Mouse (Mus musculus): ENCODE measurements around the gene Hs6st3.

Gene Hs6st3

DNA sequence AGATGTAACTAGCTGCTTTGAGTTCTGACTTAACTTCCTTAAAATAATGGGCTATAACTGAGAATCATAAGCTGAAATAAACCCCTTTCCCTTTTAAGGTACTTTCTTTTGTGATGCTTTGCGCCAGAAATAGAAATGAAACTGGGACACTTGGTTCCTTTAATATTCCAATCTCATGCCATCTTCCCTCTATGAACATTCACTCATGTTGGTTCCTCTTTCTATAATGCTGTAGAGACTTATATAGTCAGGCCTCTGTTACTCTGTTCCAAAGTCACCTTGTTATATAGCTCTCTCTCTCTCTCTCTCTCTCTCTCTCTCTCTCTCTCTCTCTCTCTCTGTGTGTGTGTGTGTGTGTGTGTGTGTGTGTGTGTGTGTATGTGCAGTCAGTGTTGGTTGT, 504.7 kb downstream of the Hs6st3 start:
- in situ Hi-C loops (cut with MboI), result no loop called here

DNA sequence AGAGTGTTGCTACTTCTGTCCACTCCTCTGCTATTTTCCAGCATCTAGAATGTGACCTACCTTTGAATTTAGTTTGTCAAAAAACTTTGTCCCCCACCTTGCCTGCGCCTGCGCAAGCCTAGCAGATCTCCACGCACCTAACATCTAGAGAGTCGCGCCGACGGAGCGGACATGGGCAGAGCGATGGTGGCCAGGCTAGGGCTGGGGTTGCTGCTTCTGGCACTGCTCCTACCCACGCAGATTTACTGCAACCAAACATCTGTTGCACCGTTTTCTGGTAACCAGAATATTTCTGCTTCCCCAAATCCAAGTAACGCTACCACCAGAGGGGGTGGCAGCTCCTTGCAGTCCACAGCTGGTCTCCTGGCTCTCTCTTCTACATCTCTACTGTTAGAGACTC, 505.7 kb downstream of the Hs6st3 start:
- in situ Hi-C loops (cut with MboI), result no loop called here

DNA sequence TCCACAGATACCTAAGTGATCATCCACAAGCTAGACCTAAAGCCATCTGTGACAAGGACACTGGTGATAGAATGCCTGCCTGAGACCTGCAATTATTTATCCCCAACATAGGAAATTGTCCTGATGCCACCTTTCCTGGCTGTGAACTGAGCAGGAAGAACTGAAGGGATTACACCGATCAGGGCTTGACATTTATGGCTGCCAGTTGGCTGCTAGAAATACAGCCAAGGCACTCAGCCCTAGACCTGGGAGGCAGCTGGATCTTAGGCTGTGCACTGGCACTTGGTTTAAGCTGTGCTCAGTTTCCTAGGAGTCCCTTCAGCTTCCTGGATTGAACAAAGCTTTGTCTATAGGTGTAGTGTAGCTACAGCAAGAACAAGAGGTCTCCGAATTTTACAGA, 518.8 kb downstream of the Hs6st3 start:
- in situ Hi-C loops (cut with MboI), result no loop called here

DNA sequence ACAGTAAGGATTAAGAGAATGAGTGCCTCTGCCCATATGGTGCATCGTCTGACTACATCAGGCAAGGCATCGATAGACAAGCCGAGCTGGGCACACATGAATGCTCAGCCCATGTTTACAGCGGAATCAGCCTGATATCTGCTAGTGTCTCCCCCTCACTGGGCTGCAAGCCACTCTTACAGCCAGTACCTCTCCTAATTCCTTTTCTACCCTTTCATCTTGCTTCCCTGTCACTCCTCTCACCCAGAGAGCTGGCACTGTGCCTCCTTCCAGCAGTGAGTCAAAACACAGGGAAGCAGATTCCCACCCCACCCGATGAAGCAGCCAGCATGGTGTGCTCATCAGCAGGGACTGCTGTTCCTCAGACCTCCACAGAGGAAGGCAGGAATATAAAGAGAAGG, 527.6 kb downstream of the Hs6st3 start:
- in situ Hi-C loops (cut with MboI), result no loop called here

DNA sequence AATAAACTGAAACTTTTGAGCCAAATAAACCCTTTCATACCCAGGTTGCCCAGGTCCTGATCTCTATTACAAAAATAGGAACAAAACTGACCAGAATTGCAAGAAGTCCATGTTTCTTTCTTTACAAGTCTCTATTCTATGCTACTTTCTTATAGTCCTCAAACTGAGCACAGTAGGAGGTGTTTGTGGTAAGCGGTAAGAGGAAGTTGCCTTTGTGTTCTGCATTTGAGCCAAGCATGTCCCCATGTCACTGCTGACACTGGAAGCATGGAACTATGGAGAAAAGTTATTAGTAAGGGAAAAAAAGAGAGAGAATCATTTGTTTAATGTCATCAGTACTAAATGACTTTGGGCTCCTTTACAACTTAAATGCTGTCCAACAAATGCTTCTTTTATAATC, 529.3 kb downstream of the Hs6st3 start:
- in situ Hi-C loops (cut with MboI), result no loop called here

DNA sequence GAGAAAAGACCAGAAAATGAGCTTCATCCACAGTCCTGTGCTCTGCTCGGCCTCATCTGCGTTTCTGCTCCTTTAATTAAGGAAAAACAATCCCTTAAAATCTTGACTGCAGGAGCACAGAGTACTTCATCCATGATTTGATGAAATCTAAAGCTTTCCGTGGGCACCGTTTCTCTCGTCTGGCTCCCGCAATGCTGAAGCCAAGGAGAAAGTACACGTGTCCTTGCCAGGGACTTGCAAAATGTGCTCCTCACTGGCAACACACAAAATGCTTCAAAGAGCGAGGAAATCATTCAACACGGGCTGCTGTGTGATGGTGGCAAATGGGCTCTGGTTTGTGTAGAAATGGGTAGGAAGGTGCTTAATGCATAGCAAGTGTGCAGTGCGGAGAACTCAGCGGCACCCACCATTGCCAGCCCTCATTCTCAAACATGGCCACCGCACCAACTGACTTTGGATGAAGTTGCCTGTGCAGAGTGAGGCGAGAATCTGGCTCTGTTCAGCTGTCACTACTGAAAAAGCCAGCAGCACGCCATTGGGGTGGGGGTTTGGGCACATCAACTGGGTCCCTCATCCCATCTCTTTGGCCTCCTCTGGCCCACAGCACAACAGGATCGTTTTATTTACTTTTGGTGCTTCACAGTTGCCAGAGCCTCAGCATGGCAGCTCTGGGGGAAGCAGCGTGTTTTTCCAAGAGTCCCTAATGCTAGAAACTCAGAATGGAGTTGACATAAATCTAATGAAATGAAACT, 532.9 kb downstream of the Hs6st3 start:
- in situ Hi-C loops (cut with MboI), result no loop called here

DNA sequence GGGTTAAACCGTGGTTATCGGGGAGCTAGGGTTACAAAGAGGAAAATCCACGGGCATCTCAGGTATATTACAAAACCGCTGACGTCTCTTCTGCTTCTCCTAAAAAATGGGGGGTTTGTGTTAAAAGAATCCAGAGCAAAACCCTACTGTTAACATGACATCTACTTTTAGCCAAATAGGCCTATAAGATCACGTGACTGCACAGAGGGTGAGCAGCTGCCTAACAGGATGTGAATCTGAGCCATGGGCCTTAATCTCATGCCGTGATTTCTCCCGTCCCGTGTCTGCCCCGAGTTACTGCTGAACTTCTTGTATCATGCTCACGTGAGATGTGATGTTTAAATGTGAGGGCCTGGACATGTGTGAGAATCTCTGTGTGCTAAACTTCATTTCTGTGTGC, 540.4 kb downstream of the Hs6st3 start:
- in situ Hi-C loops (cut with MboI), result no loop called here

DNA sequence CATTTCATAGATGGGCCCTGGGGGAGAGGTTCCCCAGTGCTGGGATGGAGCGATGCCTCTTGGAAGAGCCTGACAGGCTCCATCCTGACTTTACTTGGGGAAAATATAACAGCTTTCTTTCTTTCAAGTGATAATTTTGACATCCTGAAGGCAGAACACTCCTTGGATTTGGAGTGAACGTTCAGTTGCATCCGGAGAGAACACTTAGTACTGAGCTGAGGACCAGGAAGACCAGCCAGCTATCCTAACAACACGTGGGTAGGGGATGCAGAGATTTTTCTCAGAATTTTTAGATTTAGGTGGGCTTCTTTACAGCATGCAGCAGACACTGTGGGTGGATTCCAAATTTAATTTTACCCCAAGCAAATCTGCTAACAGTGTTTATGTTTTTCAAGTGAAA, 541.9 kb downstream of the Hs6st3 start:
- in situ Hi-C loops (cut with MboI), result no loop called here

DNA sequence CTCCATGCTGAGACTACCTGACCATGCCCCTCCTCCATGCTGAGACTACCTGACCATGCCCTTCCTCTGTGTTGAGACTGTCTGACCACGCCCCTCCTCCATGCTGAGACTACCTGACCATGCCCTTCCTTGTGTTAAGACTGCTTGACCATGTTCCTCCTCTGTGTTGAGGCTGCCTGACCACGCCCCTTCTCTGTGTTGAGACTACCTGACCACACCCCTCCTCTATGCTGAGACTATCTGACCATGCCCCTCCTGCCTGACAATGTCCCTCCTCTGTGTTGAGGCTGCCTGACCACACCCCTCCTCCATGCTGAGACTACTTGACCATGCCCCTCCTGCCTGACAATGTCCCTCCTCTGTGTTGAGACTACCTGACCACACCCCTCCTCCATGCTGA, 549.7 kb downstream of the Hs6st3 start:
- in situ Hi-C loops (cut with MboI), result no loop called here

DNA sequence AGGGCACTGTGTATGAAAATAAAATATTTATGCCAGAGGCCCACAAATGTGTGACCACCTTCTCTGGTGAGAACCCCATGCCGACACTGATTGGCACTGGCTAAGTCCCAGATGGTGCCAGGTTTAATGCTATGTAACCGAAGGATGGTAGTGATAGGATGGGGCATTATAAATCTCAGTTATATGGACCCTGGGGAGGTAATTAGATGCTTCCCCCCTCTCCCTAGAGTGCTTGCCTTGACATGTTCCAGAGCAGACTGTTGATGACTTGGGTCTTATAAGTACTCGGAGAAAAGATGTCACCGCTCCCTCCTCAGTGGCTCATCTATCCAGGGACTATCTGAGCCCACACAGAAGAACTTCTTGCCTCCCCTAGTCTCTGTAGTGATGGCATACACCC, 561.8 kb downstream of the Hs6st3 start:
- in situ Hi-C loops (cut with MboI), result no loop called here

DNA sequence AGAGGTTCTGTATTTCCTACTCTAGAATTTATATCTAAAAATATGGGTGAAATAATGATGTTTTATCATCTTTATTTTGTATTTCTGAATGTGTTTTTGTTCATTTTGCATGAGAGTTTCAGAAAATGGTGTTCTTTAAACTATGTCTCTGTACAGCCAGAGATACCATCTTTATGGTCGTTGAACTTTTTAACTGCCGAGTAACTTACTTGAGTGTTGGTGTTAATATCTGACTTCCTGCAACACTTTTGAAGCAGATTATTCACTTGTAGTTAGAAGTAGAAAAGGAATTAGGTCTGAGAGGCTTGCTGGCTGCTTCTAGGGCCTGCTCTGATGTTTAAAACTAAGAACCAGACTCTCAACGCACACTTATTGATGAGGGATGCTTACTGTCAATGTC, 576.6 kb downstream of the Hs6st3 start:
- in situ Hi-C loops (cut with MboI), result no loop called here

DNA sequence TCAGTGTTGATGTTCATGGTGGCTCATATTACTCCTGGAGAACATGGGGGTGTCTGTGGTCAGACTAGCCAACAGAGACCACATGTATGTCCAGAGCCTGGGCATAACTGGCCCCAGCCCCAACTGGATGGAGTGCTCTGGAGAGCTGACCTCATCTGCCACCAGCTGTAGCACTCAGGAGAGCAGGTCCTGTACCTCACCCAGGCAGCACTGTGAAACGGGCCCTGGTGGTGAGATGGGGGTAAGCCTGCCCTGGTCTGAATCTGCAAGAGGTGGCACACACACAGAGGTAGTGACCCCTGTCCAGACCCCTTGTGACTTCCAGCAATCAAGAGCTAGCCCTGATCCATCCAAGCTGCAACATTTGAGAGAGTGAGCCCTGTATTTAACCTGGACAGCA, 579.2 kb downstream of the Hs6st3 start:
- in situ Hi-C loops (cut with MboI), result no loop called here

DNA sequence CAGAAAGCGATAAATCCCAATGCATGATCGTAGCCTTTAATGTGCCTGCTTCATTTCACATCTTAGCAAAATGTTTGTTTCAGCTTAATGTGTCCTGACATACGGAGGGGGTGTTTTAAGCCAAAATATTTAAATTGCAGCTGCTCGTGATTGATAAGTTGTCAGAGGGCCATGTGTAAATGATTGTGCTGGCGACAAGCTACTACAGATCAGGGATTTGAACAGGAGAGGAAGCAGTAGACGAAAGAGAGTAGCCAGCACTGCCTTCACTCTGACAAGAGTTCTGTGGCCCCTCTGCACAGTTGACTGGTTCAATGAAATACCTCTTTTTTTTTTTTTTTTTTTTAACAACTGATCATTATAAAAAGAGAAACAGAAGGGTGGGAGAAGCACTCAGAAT, 587.0 kb downstream of the Hs6st3 start:
- in situ Hi-C loops (cut with MboI), result no loop called here

DNA sequence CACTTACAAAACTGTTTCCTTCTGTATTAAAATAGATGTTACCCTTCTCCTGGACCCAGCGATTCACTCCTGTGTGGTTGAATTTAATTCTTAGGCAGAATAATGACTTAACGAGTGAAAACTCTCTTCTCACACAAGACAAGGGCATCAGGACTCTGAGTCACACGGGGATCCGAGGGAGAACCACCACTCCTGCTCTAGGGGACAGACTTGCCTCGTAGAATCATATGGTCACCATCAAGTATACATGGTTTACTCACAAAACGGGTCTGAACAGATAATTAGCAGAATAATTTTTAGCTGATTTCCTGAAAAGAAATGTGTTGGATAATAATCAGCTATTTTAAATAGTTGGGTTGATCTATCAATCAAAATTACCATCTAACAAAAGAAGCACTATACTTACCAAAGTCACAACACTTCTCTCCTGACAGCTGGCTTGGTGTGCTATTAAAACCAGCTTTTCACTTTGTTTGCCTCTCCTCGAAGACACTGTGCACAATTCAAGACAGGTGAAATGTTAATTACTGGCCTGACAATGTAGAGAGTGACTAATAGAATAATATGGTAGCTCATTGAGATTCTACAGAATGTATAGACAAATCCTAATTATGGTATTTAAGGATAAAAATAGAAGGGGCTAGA, 593.4 kb downstream of the Hs6st3 start:
- in situ Hi-C loops (cut with MboI), result no loop called here

DNA sequence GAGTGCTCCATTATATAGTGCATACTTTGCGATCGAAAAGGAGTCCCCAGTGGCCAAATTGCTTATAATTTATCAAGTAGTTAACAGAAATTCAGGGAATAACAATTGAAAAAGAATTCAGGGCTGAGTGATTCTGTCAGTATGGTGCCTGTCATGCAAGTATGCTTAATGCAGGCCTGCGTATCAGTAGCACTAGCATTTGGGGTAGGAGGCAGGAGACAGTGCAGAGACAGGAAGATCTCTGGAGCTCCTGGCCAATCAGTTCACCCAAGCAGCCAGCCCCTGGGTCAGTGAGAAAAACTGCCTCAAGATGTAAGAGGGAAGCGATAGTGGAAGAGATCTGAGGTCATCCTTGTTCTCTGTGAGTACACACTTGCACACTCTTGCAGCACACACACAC, 594.1 kb downstream of the Hs6st3 start:
- in situ Hi-C loops (cut with MboI), result no loop called here

DNA sequence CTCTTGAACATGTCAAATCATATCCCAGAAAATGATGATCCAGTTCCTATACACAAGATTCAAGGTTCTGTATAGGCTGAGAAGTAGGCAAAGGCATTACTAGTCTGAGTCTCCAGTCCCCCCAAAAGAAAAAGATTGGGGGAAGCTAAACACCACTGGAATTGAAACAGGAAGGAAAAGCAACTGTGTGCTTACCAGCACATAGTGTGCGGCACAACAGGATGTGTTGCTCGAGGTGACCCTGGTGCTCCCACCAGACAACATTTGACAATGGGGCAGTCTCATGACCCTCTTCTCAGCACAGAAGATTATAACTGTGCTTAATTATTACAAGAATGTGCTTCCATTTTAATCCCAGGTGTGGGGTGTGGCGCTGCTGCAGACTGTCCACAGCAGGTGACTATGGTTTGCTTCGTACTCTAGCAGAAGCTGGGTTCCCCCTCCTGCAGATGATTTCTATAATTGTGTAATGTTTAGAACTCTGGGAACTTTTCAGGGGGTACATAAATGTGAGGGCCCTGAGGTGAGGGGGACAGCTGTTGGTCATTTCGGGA, 599.3 kb downstream of the Hs6st3 start:
- in situ Hi-C loops (cut with MboI), result no loop called here

DNA sequence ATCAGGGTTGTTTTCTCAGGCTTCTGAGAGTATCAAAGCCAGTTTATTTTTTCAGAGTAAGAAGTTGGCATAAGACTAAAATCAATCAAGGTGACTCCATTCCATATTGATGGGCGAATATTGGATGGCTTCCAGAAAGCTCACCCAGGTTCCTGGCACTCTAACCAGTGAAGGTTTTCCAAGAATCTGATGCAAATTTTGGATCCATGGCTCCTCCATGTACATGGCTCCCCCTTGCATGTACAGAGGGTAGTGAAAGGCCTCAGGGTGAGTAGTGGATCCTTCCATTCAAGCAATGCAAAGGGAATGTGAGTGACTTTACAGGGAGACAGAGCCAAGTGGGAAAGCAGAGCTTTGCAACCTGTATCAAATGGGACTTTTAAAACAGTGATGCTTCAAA, 603.6 kb downstream of the Hs6st3 start:
- in situ Hi-C loops (cut with MboI), result no loop called here

DNA sequence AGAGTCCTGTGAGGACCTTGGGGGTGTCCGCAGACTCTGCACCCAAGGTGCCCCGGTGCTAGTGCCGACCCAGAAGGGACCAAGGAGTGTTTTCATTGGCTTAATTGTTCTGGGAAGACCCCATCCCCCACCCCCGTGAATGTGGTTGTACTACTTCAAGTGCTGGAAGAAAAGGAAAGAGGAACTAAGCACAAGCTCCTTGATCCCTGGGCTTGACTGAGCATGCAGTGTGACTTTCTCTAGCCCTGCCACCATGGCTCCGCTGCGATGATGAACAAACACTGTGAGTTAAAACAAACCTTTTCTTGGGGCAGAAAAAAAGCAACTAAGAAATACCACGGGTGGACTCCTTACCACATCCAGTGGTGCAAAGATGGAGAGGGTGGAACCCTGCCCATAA, 623.2 kb downstream of the Hs6st3 start:
- in situ Hi-C loops (cut with MboI), result no loop called here

DNA sequence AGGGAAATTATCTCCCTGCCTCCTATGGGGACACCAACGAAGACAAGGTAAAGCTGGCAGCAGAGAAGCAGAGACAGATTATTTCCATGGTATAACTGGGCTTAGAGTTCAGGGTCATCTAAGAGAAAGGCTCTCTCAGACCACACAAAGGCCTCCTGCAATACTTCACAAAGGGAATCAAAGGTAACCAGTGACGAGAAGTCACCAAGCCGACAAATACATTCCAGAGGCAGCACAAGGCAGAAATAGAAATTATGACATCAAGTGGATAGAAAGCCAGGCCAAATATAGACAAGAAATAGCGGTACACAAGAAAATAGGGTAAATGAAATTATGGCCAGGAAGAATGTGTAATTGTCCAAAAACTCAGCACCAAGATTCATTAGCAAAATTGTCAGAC, 633.9 kb downstream of the Hs6st3 start:
- in situ Hi-C loops (cut with MboI), result no loop called here

DNA sequence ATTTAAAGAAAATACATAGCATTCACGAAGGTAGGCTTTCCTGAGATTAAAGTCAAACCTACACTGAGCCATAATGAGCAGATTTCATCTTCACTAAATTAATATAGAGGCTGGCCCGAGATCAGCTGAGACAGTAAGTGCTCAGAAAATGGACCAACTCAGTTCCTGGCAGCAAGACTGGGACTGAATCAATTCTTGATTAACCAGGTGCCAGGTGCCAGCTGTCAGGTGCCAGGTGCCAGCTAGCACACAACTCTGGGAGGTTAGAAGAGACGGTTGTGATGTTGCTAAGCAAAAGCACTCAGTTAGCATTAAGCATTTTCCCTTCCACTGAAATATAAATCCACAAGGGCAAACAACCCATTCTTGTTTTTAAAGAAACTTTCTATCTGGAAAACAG, 638.1 kb downstream of the Hs6st3 start:
- in situ Hi-C loops (cut with MboI), result no loop called here

DNA sequence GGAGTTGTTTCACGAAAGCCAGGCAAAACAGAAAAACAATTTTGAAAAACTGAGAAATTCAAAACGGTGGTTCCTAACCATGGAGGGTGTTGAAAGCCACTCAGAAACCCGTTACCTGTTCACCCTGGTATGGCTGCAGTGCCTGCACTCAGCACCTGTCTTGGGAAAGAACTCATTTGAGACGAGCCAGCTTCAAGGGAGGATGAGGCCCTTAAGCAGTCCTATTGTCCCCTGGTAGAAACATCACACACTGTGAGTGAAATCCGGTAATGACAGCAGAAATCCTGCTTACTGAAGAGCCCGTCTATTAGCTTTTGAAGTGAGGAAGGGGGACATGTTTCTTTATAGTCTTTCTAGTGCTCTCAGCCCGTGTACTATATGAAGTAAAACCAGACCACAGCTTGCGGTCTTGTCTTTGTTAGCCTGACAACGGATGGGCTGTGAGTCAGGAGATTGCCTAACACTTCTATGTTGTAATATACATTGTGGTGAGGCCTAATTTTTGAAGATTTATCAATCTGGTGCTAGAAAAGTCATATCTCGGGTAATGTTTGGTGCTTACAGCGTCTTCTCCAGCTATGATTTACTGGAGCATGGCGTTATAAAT, 641.9 kb downstream of the Hs6st3 start:
- in situ Hi-C loops (cut with MboI), result no loop called here

DNA sequence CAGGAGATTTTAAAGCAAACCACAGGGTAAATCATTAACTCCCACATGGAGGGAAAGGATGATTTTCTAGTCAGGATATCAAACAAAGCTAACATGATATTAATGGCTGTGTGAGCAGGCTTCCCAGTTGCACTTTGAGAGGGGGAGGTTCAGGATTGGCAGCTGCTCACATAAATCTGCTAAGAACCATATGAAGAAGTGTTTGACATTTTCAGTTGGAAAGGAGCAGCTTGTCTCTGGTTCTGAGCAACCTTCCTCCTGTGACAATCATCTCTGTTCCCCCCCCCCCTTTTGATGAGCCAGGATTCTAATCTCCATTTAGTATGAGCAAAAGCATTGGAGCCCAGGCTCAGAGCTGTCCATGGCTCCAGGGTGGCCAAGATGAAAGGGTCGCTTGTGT, 643.0 kb downstream of the Hs6st3 start:
- in situ Hi-C loops (cut with MboI), result no loop called here

DNA sequence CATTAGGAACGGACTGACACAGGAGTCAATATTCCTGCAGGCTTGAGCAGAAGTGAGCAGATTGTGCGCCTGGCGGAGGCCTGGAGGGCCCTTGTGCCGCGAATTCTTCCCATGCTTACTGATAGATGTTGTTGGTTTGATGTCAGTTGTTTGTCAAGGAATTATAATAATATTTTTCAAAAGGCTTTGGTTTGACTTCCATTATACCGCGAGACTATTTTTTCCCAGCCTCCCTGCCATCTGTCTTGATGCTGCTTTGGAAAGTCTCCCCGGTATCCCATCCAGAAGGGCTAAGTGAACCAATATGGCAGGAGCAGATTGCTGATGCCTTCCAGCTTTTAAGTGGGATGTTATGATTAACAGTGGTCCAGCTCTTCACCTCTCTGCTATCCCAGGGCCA, 651.3 kb downstream of the Hs6st3 start:
- in situ Hi-C loops (cut with MboI), result no loop called here
